In genomic region chr9:33260171-33260570, GRCm38 (mm10) we compare ENCODE assay signal across 8 mouse cellular contexts.
DNase-seq lines count a peak whose midpoint lies in the region; ATAC-seq lines count a peak whose summit lies in the region.

No protein-coding gene starts in this region.

- H3K27me3 ChIP-seq in embryonic facial prominence, embryonic 13.5 days = peaks cover 8% of the 10 kb centered on the region
- H3K27me3 ChIP-seq in neural tube, embryonic 11.5 days (ENCODE audit: control insufficient read depth, insufficient read depth, low read length) = no peaks in the 10 kb centered on the region

- 26% methylated on average over 4 of the region's 4 CpGs for WGBS in embryonic facial prominence, embryonic 13.5 days
- 25% methylated on average over 4 of the region's 4 CpGs for WGBS in neural tube, embryonic 11.5 days

- no peak overlapping the region for H3K4me2 ChIP-seq in embryonic facial prominence, embryonic 13.5 days
- H3K4me2 ChIP-seq in neural tube, embryonic 11.5 days (ENCODE audit: low read depth) = no peak overlapping the region

- H3K9me3 ChIP-seq in embryonic facial prominence, embryonic 13.5 days = no peaks in the 10 kb centered on the region
- no peaks in the 10 kb centered on the region for H3K9me3 ChIP-seq in neural tube, embryonic 11.5 days (ENCODE audit: control insufficient read depth, low read length)

- no peaks in the 10 kb centered on the region for H3K36me3 ChIP-seq in embryonic facial prominence, embryonic 13.5 days
- H3K36me3 ChIP-seq in neural tube, embryonic 11.5 days (ENCODE audit: control insufficient read depth, insufficient read depth, low read length) = no peaks in the 10 kb centered on the region

- ATAC-seq in embryonic facial prominence, embryonic 13.5 days (ENCODE audit: insufficient number of reproducible peaks, insufficient read depth, low FRiP score, low TSS enrichment, low read depth) = no peak
- no peak for ATAC-seq in neural tube, embryonic 11.5 days (ENCODE audit: insufficient read depth, low FRiP score, low TSS enrichment)

- intact Hi-C loops in heart, postnatal 14 days (cut with DNase I) = loop anchor here (5.0 kb wide), 1 partner anchor 1227 kb away; the partner anchor contains the start of gene Kirrel3
- intact Hi-C loops in left cerebral cortex, postnatal 25 days (cut with DNase I) = loop anchor here (1.0 to 2.0 kb wide), 2 partner anchors 1226 to 1759 kb away; no protein-coding TSS in a partner anchor

- H3K9ac ChIP-seq in embryonic facial prominence, embryonic 13.5 days = 0 out of 2 replicates have a peak overlapping the region, but pooled peaks have one; percentile 16
- H3K9ac ChIP-seq in neural tube, embryonic 11.5 days (ENCODE audit: low read length) = no peak overlapping the region

- peak; percentile 42 to 60 for DNase-seq in heart, postnatal 14 days
- no peak for DNase-seq in heart, adult 8-10 months (ENCODE audit: low spot score)
- peak; percentile 18 to 47 for DNase-seq in adrenal gland, postnatal 36 days
- peak; percentile 47 for DNase-seq in kidney, adult 18-20 months
- DNase-seq in left cerebral cortex, postnatal 25 days (ENCODE audit: low spot score in 2 of 2) = peak; percentile 66 to 73
- peak; percentile 56 for DNase-seq in neural tube, embryonic 11.5 days (ENCODE audit: low spot score)
- peak; percentile 39 for DNase-seq in thymus, postnatal 4 days

- H3K4me3 ChIP-seq in embryonic facial prominence, embryonic 13.5 days = no peak overlapping the region
- H3K4me3 ChIP-seq in neural tube, embryonic 11.5 days (ENCODE audit: low read depth, low read length) = no peak overlapping the region

- H3K27ac ChIP-seq in embryonic facial prominence, embryonic 13.5 days = no peak overlapping the region
- no peak overlapping the region for H3K27ac ChIP-seq in neural tube, embryonic 11.5 days (ENCODE audit: low read depth, low read length)

- H3K4me1 ChIP-seq in embryonic facial prominence, embryonic 13.5 days = peaks cover 2% of the 10 kb centered on the region; the same call in 1 of the 2 replicates
- no peaks in the 10 kb centered on the region for H3K4me1 ChIP-seq in neural tube, embryonic 11.5 days (ENCODE audit: control insufficient read depth, insufficient read depth, low read length)
